In the genomic region with DNA sequence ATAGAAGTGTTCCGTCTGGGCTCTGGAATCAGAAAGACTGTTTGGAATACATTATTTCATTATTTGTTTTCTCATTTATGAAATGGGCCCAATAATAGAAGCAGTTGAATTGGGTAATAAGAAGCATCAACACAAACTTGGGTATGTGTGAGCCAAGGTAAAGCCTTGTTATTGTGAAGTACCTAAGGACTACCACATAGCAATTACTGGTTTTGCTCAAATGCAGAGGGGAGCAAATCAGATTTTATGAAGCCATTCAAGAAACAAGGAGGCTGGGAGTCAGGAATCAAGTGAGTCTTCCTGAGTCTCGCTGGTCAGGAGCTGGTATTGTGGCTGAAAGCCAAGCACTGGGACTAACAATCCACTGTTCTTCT, we compare ENCODE assay signal across 15 mouse cellular contexts. TPM values are rescaled to one million over a fixed set of nuclear protein-coding genes. Genes with fewer than 3 reads are reported as not detected.
DNase-seq lines count a peak whose midpoint lies in the region; ATAC-seq lines count a peak whose summit lies in the region.
"Had no signal": no experiment of that assay in that cellular context is flagged by ENCODE, and none has a peak within 500 bp of the region (broad histone marks: within the 10 kb centered on the region; RNA-seq: fewer than 3 reads in every experiment).

No protein-coding gene starts in this region.

- no peaks in the 10 kb centered on the region for H3K36me3 ChIP-seq in forebrain, embryonic 12.5 days (replicated peaks)
- no peaks in the 10 kb centered on the region for H3K36me3 ChIP-seq in forebrain, embryonic 16.5 days (ENCODE audit: control insufficient read depth, insufficient read depth)
- no peaks in the 10 kb centered on the region for H3K36me3 ChIP-seq in hindbrain, embryonic 16.5 days (ENCODE audit: control insufficient read depth, insufficient read depth, low read length)
- H3K36me3 ChIP-seq in midbrain, embryonic 16.5 days (ENCODE audit: control insufficient read depth, insufficient read depth, low read length) = no peaks in the 10 kb centered on the region
- H3K36me3 ChIP-seq: heart, embryonic 12.5 days; limb, embryonic 13.5 days; liver, embryonic 15.5 days had no signal

- H3K4me1 ChIP-seq in forebrain, embryonic 12.5 days = peaks cover 14% of the 10 kb centered on the region
- peaks cover 6% of the 10 kb centered on the region for H3K4me1 ChIP-seq in forebrain, embryonic 16.5 days (replicated peaks; ENCODE audit: control insufficient read depth, insufficient read depth, low read length)
- peaks cover 10% of the 10 kb centered on the region; the same call in 1 of the 2 replicates for H3K4me1 ChIP-seq in hindbrain, embryonic 16.5 days (ENCODE audit: control insufficient read depth, insufficient read depth, low read depth, low read length)
- peaks cover 11% of the 10 kb centered on the region for H3K4me1 ChIP-seq in midbrain, embryonic 16.5 days (ENCODE audit: control insufficient read depth, insufficient read depth, low read length)
- H3K4me1 ChIP-seq: liver, embryonic 15.5 days had no signal

- H3K4me2 ChIP-seq in forebrain, embryonic 12.5 days = no peak overlapping the region; the same call in 1 of the 2 replicates
- no peak overlapping the region; the same call in 1 of the 2 replicates for H3K4me2 ChIP-seq in forebrain, embryonic 16.5 days (ENCODE audit: low read length)
- no peak overlapping the region; the same call in 1 of the 2 replicates for H3K4me2 ChIP-seq in hindbrain, embryonic 16.5 days (ENCODE audit: low read length)
- H3K4me2 ChIP-seq in midbrain, embryonic 16.5 days (ENCODE audit: low read length) = peak overlapping the region; percentile 53; the same call in 1 of the 2 replicates
- H3K4me2 ChIP-seq: heart, embryonic 12.5 days; liver, embryonic 15.5 days had no signal

- no peak overlapping the region for H3K9ac ChIP-seq in forebrain, embryonic 12.5 days
- no peak overlapping the region for H3K9ac ChIP-seq in forebrain, embryonic 16.5 days (replicated peaks; ENCODE audit: low read depth, low read length)
- no peak overlapping the region for H3K9ac ChIP-seq in hindbrain, embryonic 16.5 days (ENCODE audit: low read depth, low read length)
- H3K9ac ChIP-seq in midbrain, embryonic 16.5 days (ENCODE audit: low read depth, low read length) = no peak overlapping the region
- H3K9ac ChIP-seq: heart, embryonic 12.5 days; limb, embryonic 13.5 days; liver, embryonic 15.5 days had no signal

- no peak; the same call in 1 of the 2 replicates for ATAC-seq in forebrain, embryonic 12.5 days (ENCODE audit: low FRiP score)
- ATAC-seq in forebrain, embryonic 16.5 days = peak; percentile 45
- ATAC-seq in hindbrain, embryonic 16.5 days = peak; percentile 63
- ATAC-seq in midbrain, embryonic 16.5 days = peak; percentile 72
- ATAC-seq: intestine, embryonic 16.5 days had no signal

- no peaks in the 10 kb centered on the region for H3K9me3 ChIP-seq in forebrain, embryonic 12.5 days
- H3K9me3 ChIP-seq in forebrain, embryonic 16.5 days (ENCODE audit: control insufficient read depth, low read length) = no peaks in the 10 kb centered on the region
- H3K9me3 ChIP-seq in hindbrain, embryonic 16.5 days (ENCODE audit: control insufficient read depth, low read length) = no peaks in the 10 kb centered on the region
- no peaks in the 10 kb centered on the region for H3K9me3 ChIP-seq in midbrain, embryonic 16.5 days (replicated peaks; ENCODE audit: control insufficient read depth, low read length, poor library complexity, severe bottlenecking)
- H3K9me3 ChIP-seq: heart, embryonic 12.5 days; limb, embryonic 13.5 days; liver, embryonic 15.5 days had no signal

- H3K4me3 ChIP-seq in forebrain, embryonic 12.5 days (replicated peaks) = no peak overlapping the region
- no peak overlapping the region for H3K4me3 ChIP-seq in forebrain, embryonic 16.5 days (replicated peaks; ENCODE audit: low read length)
- no peak overlapping the region for H3K4me3 ChIP-seq in hindbrain, embryonic 16.5 days (ENCODE audit: low read length)
- no peak overlapping the region for H3K4me3 ChIP-seq in midbrain, embryonic 16.5 days (ENCODE audit: low read depth, low read length)
- H3K4me3 ChIP-seq: heart, embryonic 12.5 days; limb, embryonic 13.5 days; liver, embryonic 15.5 days; megakaryocyte, embryonic 14.5 days had no signal

- WGBS in forebrain, embryonic 12.5 days = 36% methylated on average over 2 of the region's 2 CpGs
- WGBS in forebrain, embryonic 16.5 days = 25% methylated on average over 2 of the region's 2 CpGs
- 33% methylated on average over 2 of the region's 2 CpGs for WGBS in hindbrain, embryonic 16.5 days
- WGBS in midbrain, embryonic 16.5 days = 27% methylated on average over 2 of the region's 2 CpGs

- H3K27me3 ChIP-seq in forebrain, embryonic 12.5 days = no peaks in the 10 kb centered on the region
- no peaks in the 10 kb centered on the region for H3K27me3 ChIP-seq in forebrain, embryonic 16.5 days (replicated peaks; ENCODE audit: control insufficient read depth, insufficient read depth, low read length)
- H3K27me3 ChIP-seq in hindbrain, embryonic 16.5 days (replicated peaks; ENCODE audit: control insufficient read depth, insufficient read depth, low read length) = no peaks in the 10 kb centered on the region
- no peaks in the 10 kb centered on the region for H3K27me3 ChIP-seq in midbrain, embryonic 16.5 days (ENCODE audit: control insufficient read depth, insufficient read depth, low read depth, low read length)
- H3K27me3 ChIP-seq: heart, embryonic 12.5 days; limb, embryonic 13.5 days; liver, embryonic 15.5 days had no signal

- H3K27ac ChIP-seq in forebrain, embryonic 12.5 days = peak overlapping the region; percentile 82
- H3K27ac ChIP-seq in forebrain, embryonic 16.5 days (ENCODE audit: low read length) = peak overlapping the region; percentile 78
- peak overlapping the region; percentile 74 for H3K27ac ChIP-seq in hindbrain, embryonic 16.5 days (ENCODE audit: low read depth, low read length)
- peak overlapping the region; percentile 96 for H3K27ac ChIP-seq in midbrain, embryonic 16.5 days (ENCODE audit: low read length)
- H3K27ac ChIP-seq: kidney, postnatal 0 days; limb, embryonic 13.5 days; liver, embryonic 15.5 days had no signal

- no peak for DNase-seq in thymus, postnatal 36 days
- DNase-seq in urinary bladder, adult 18-20 months (ENCODE audit: low spot score in 2 of 2) = no peak
- no peak for DNase-seq in lung, postnatal 25 days (ENCODE audit: low spot score)
- DNase-seq: heart, postnatal 36 days; lung, postnatal 10 days had no signal

RNA-seq across cellular contexts. Expression of gene Rock2, which starts 38.4 kb away (rescaled TPM):
- polyA plus RNA-seq in forebrain, embryonic 12.5 days (2016; fragmentation: Nextera tagmentation; extraction: Ambion mirVana) = 21.0 and 22.9 TPM in 2 replicates
- 15.6 and 15.9 TPM in 2 replicates for polyA plus RNA-seq in forebrain, embryonic 16.5 days (2015; fragmentation: Nextera tagmentation; extraction: Ambion mirVana)
- 9.6 and 10.9 TPM in 2 replicates for polyA plus RNA-seq in hindbrain, embryonic 16.5 days (2015; fragmentation: Nextera tagmentation; extraction: Ambion mirVana)
- 12.5 and 14.5 TPM in 2 replicates for polyA plus RNA-seq in midbrain, embryonic 16.5 days (2015; fragmentation: Nextera tagmentation; extraction: Ambion mirVana)

RNA-seq across cellular contexts. Expression of gene E2f6, which starts 45.5 kb away (rescaled TPM):
- polyA plus RNA-seq in forebrain, embryonic 12.5 days (2016; fragmentation: Nextera tagmentation; extraction: Ambion mirVana) = 75.0 and 77.4 TPM in 2 replicates
- polyA plus RNA-seq in forebrain, embryonic 16.5 days (2015; fragmentation: Nextera tagmentation; extraction: Ambion mirVana) = 28.0 and 28.6 TPM in 2 replicates
- polyA plus RNA-seq in hindbrain, embryonic 16.5 days (2015; fragmentation: Nextera tagmentation; extraction: Ambion mirVana) = 28.9 and 30.2 TPM in 2 replicates
- polyA plus RNA-seq in midbrain, embryonic 16.5 days (2015; fragmentation: Nextera tagmentation; extraction: Ambion mirVana) = 23.7 and 26.8 TPM in 2 replicates

RNA-seq across cellular contexts. Expression of gene Greb1, which starts 55.6 kb away (rescaled TPM):
- 2.4 and 2.5 TPM in 2 replicates for polyA plus RNA-seq in forebrain, embryonic 12.5 days (2016; fragmentation: Nextera tagmentation; extraction: Ambion mirVana)
- 0.56 and 0.72 TPM in 2 replicates for polyA plus RNA-seq in forebrain, embryonic 16.5 days (2015; fragmentation: Nextera tagmentation; extraction: Ambion mirVana)
- polyA plus RNA-seq in hindbrain, embryonic 16.5 days (2015; fragmentation: Nextera tagmentation; extraction: Ambion mirVana) = 0.51 and 0.70 TPM in 2 replicates
- polyA plus RNA-seq in midbrain, embryonic 16.5 days (2015; fragmentation: Nextera tagmentation; extraction: Ambion mirVana) = 0.98 and 2.4 TPM in 2 replicates
